Mouse (Mus musculus) heart, postnatal 0 days (tissue): ENCODE results near the gene Ube2d3. TPM values are rescaled to one million over a fixed set of nuclear protein-coding genes. Genes with fewer than 3 reads are reported as not detected.

Experiments used
- ATAC-seq: fragments of 200-750 bp; cut with Nextera tagmentation; 2 replicates; pipeline ENCODE4 v1.8.0; 2017; ENCODE audit warnings: low read depth, moderate number of reproducible peaks, moderate library complexity; ENCODE audit not compliant: insufficient read depth
- DNase-seq: peaks from one replicate; pipeline ENCODE4 v3.0.0-alpha.2; 2016; ENCODE audit warnings: low spot score
- H3K27ac ChIP-seq: fragments of 300-500 bp; sonication (generic); 2 replicates; pipeline ENCODE4 v1.5.1; 2014; ENCODE audit warnings: low read depth, mild to moderate bottlenecking
- H3K27me3 ChIP-seq: fragments of 300-500 bp; sonication (generic); 2 replicates; pipeline ENCODE4 v1.6.1; 2014; ENCODE audit warnings: low read length, mixed read lengths; ENCODE audit not compliant: control insufficient read depth, insufficient read depth
- H3K36me3 ChIP-seq: fragments of 300-500 bp; sonication (generic); replicated peaks from 2 replicates; pipeline ENCODE4 v1.6.1; 2014; ENCODE audit warnings: low read length, mixed read lengths; ENCODE audit not compliant: control insufficient read depth, insufficient read depth
- H3K4me1 ChIP-seq: fragments of 300-500 bp; sonication (generic); 2 replicates; pipeline ENCODE4 v1.6.1; 2014; ENCODE audit warnings: antibody characterized with exemption; ENCODE audit not compliant: control insufficient read depth, insufficient read depth
- H3K4me2 ChIP-seq: fragments of 300-500 bp; sonication (generic); 2 replicates; pipeline ENCODE4 v1.6.1; 2014; ENCODE audit warnings: low read depth, mild to moderate bottlenecking, low read length, moderate library complexity
- H3K4me3 ChIP-seq: fragments of 300-500 bp; sonication (generic); 2 replicates; pipeline ENCODE4 v1.5.1; 2014; ENCODE audit warnings: low read depth, low read length
- H3K9ac ChIP-seq: fragments of 300-500 bp; sonication (generic); replicated peaks from 2 replicates; pipeline ENCODE4 v1.6.1; 2014; ENCODE audit warnings: low read depth, low read length, mixed read lengths
- H3K9me3 ChIP-seq: fragments of 300-500 bp; sonication (generic); replicated peaks from 2 replicates; pipeline ENCODE4 v1.6.1; 2016; ENCODE audit warnings: low read length; ENCODE audit not compliant: control insufficient read depth
- CTCF ChIP-seq: IDR thresholded peaks from 2 replicates; pipeline ENCODE4 v1.5.1; 2016; ENCODE audit warnings: antibody characterized with exemption, control low read depth, low read depth
- EP300 ChIP-seq: IDR thresholded peaks from 2 replicates; pipeline ENCODE4 v1.6.1; 2016; ENCODE audit warnings: antibody characterized with exemption, low read depth
- WGBS: fragments of 180-500 bp; shearing (Covaris S2); extraction: QIAGEN DNeasy Blood & Tissue Kit; methylation state at CpG from one replicate; pipeline ENCODE4 v1.1.7; 2014; 5-methylcytosine and 5-hydroxymethylcytosine counted together
- polyA plus RNA-seq: library from polyadenylated mRNA; unstranded; fragments of >200 nt; fragmentation: Nextera tagmentation; extraction: Ambion mirVana; gene quantifications from 2 replicates; pipeline ENCODE4 v1.2.1, GENCODE M21; 2015
- total RNA-seq: library from RNA; depleted of rRNA; stranded (reverse); fragments of >200 nt; gene quantifications from 2 replicates; pipeline ENCODE4 v1.2.3, GENCODE M21; 2014; ENCODE audit warnings: low replicate concordance; rRNA removed

Ube2d3 gene
- total and polyA plus RNA-seq, 2 experiments from 2014 or later: 429 to 1,112 TPM

DNA sequence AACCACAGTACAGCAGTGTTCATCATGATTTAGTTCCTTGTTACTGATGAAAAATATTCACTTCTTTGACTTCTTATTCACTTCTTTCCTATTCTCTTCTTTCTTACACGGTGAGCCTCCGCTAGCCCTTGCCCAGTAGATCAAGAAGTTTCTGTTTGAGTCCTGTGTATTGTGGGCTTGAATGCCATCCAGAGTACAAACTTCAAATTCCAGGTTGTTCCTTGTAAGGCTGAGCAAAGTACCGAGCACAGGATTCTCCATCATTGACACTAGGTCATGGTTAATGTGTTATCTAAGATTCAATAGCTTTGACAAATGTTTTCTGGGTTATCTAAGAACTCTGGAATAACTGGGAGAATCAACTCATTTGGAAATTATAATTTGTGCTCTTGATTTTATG is 72.4 kb downstream of the Ube2d3 start:
- Histone ChIP-seq H3K4me1 (0 out of 2 replicates have a peak, but pooled peaks cover 8% of the 10 kb centered on the region), H3K9ac (no peak overlapping the region), H3K27ac (no peak overlapping the region), H3K36me3 (peaks cover 11% of the 10 kb centered on the region; the same call in 1 of the 2 replicates), H3K4me2 (no peak overlapping the region), H3K9me3 (no peaks in the 10 kb centered on the region), H3K27me3 (no peaks in the 10 kb centered on the region), H3K4me3 (no peak overlapping the region)
- DNase-seq: no peak
- TF ChIP-seq CTCF (no peak), EP300 (no peak)
- 91% methylated on average over 3 of the region's 3 CpGs for WGBS
- no peak for ATAC-seq

- Histone ChIP-seq H3K36me3 (peaks cover 11% of the 10 kb centered on the region; the same call in 1 of the 2 replicates), H3K27me3 (no peaks in the 10 kb centered on the region), H3K9ac (no peak overlapping the region), H3K27ac (peak overlapping the region; percentile 36; the same call in 1 of the 2 replicates), H3K4me1 (peaks cover 18% of the 10 kb centered on the region), H3K4me2 (no peak overlapping the region), H3K4me3 (no peak overlapping the region), H3K9me3 (no peaks in the 10 kb centered on the region)
- ATAC-seq (peak; percentile 78), DNase-seq (peak; percentile 55)
- 30% methylated on average over 11 of the region's 11 CpGs for WGBS
- TF ChIP-seq EP300 (no peak), CTCF (peak; percentile 41; the same call in 1 of the 2 replicates)
Observed at GRCm38 (mm10) chr3:135511683-135512082, 73.7 kb downstream of the Ube2d3 start.

DNA sequence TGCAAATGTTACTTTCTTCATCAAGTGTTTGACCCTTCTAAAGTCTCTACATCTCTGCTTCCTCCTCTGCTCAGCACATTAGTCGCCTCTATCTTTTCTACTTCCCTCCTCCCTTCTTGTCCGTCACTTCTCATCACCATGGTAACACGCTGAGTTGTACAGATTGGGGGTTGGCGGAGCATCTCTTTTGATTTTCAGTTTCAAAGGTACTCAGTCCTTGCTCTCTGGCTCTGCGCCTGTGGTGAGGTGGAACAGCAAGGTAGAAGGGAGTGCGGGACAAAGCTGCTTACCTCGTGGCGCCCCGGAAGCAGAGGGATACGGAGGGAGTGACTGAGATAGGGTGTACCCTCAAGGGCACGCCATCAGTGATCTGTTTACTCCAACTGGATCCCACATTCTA is 75.3 kb downstream of the Ube2d3 start:
- Histone ChIP-seq H3K4me2 (no peak overlapping the region), H3K9me3 (no peaks in the 10 kb centered on the region), H3K36me3 (peaks cover 11% of the 10 kb centered on the region; the same call in 1 of the 2 replicates), H3K9ac (no peak overlapping the region), H3K27me3 (no peaks in the 10 kb centered on the region), H3K4me3 (no peak overlapping the region), H3K27ac (peak overlapping the region; percentile 57; the same call in 1 of the 2 replicates), H3K4me1 (peaks cover 26% of the 10 kb centered on the region)
- TF ChIP-seq CTCF (no peak), EP300 (no peak)
- 56% methylated on average over 11 of the region's 11 CpGs for WGBS
- DNase-seq (peak; percentile 28), ATAC-seq (no peak)

- Histone ChIP-seq H3K4me2 (no peak overlapping the region), H3K4me1 (peaks cover 29% of the 10 kb centered on the region), H3K27me3 (no peaks in the 10 kb centered on the region), H3K4me3 (no peak overlapping the region), H3K9ac (no peak overlapping the region), H3K27ac (peak overlapping the region; percentile 57), H3K36me3 (peaks cover 11% of the 10 kb centered on the region; the same call in 1 of the 2 replicates), H3K9me3 (no peaks in the 10 kb centered on the region)
- TF ChIP-seq EP300: no peak
- DNase-seq (no peak), ATAC-seq (no peak)
- 70% methylated on average over 14 of the region's 14 CpGs for WGBS
Observed at GRCm38 (mm10) chr3:135513800-135514425, 76.0 kb downstream of the Ube2d3 start.

- no peak for ATAC-seq
- no peak for DNase-seq
- TF ChIP-seq EP300 (no peak), CTCF (no peak)
- H3K27ac ChIP-seq: peak overlapping the region; percentile 57; the same call in 1 of the 2 replicates
- no peak overlapping the region for H3K4me3 ChIP-seq
- WGBS: 71% methylated on average over 5 of the region's 5 CpGs
- H3K4me2 ChIP-seq: no peak overlapping the region
- no peaks in the 10 kb centered on the region for H3K9me3 ChIP-seq
- no peak overlapping the region for H3K9ac ChIP-seq
- H3K27me3 ChIP-seq: no peaks in the 10 kb centered on the region
- H3K4me1 ChIP-seq: peaks cover 38% of the 10 kb centered on the region
- peaks cover 11% of the 10 kb centered on the region; the same call in 1 of the 2 replicates for H3K36me3 ChIP-seq
Observed at GRCm38 (mm10) chr3:135515246-135515645, 77.3 kb downstream of the Ube2d3 start.

- peak; percentile 96 for ATAC-seq
Observed at GRCm38 (mm10) chr3:135516891-135517290, 78.9 kb downstream of the Ube2d3 start.

More at GRCm38 (mm10) chr3:135516891-135517290, 78.9 kb downstream of the Ube2d3 start:
- Histone ChIP-seq H3K27ac (peak overlapping the region; percentile 93), H3K27me3 (no peaks in the 10 kb centered on the region), H3K4me3 (no peak overlapping the region), H3K4me2 (0 out of 2 replicates have a peak overlapping the region, but pooled peaks have one; percentile 20), H3K9me3 (no peaks in the 10 kb centered on the region), H3K36me3 (peaks cover 7% of the 10 kb centered on the region; the same call in 1 of the 2 replicates), H3K4me1 (peaks cover 40% of the 10 kb centered on the region), H3K9ac (no peak overlapping the region)
- DNase-seq: peak; percentile 94
- WGBS: 7% methylated on average over 6 of the region's 6 CpGs
- no peak for TF ChIP-seq CTCF
- peak; percentile 90 for TF ChIP-seq EP300

Other genes with a start within 250 kb of the Ube2d3 start
- gene Cenpe, start 225.6 kb upstream of the Ube2d3 start, total RNA-seq: 2.4 and 6.0 TPM in 2 replicates
- 4.9 and 5.5 TPM in 2 replicates for gene Cenpe, start 225.6 kb upstream of the Ube2d3 start, polyA plus RNA-seq
- 3.2 TPM in 1 of 2 replicates, not detected in the other for gene Bdh2, start 156.9 kb upstream of the Ube2d3 start, total RNA-seq
- gene Bdh2, start 156.9 kb upstream of the Ube2d3 start, polyA plus RNA-seq: 2.7 TPM in 2 replicates
- gene Slc9b2, start 130.4 kb upstream of the Ube2d3 start, total RNA-seq: 0.39 TPM in 1 of 2 replicates, not detected in the other
- 0.11 TPM in 2 replicates for gene Slc9b2, start 130.4 kb upstream of the Ube2d3 start, polyA plus RNA-seq
- gene Slc9b1, start 90.1 kb upstream of the Ube2d3 start, total RNA-seq: not detected in 2 replicates
- 0.20 TPM in 1 of 2 replicates, not detected in the other for gene Slc9b1, start 90.1 kb upstream of the Ube2d3 start, polyA plus RNA-seq
- 20.7 and 20.8 TPM in 2 replicates for gene Cisd2, start 14.2 kb upstream of the Ube2d3 start, total RNA-seq
- 43.0 and 48.2 TPM in 2 replicates for gene Cisd2, start 14.2 kb upstream of the Ube2d3 start, polyA plus RNA-seq
- gene Manba, start 47.5 kb downstream of the Ube2d3 start, total RNA-seq: 30.1 and 36.0 TPM in 2 replicates
- 19.8 and 20.6 TPM in 2 replicates for gene Manba, start 47.5 kb downstream of the Ube2d3 start, polyA plus RNA-seq